Mouse (Mus musculus) heart, postnatal 0 days (tissue): ENCODE data around the gene Ush2a. TPM values are rescaled to one million over a fixed set of nuclear protein-coding genes. Genes with fewer than 3 reads are reported as not detected.

Source experiments
- ATAC-seq: fragments of 200-750 bp; cut with Nextera tagmentation; 2 replicates; pipeline ENCODE4 v1.8.0; 2017; ENCODE audit warnings: low read depth, moderate number of reproducible peaks, moderate library complexity; ENCODE audit not compliant: insufficient read depth
- DNase-seq: peaks from one replicate; pipeline ENCODE4 v3.0.0-alpha.2; 2016; ENCODE audit warnings: low spot score
- H3K27ac ChIP-seq: fragments of 300-500 bp; sonication (generic); 2 replicates; pipeline ENCODE4 v1.5.1; 2014; ENCODE audit warnings: low read depth, mild to moderate bottlenecking
- H3K27me3 ChIP-seq: fragments of 300-500 bp; sonication (generic); 2 replicates; pipeline ENCODE4 v1.6.1; 2014; ENCODE audit warnings: low read length, mixed read lengths; ENCODE audit not compliant: control insufficient read depth, insufficient read depth
- H3K36me3 ChIP-seq: fragments of 300-500 bp; sonication (generic); replicated peaks from 2 replicates; pipeline ENCODE4 v1.6.1; 2014; ENCODE audit warnings: low read length, mixed read lengths; ENCODE audit not compliant: control insufficient read depth, insufficient read depth
- H3K4me1 ChIP-seq: fragments of 300-500 bp; sonication (generic); 2 replicates; pipeline ENCODE4 v1.6.1; 2014; ENCODE audit warnings: antibody characterized with exemption; ENCODE audit not compliant: control insufficient read depth, insufficient read depth
- H3K4me2 ChIP-seq: fragments of 300-500 bp; sonication (generic); 2 replicates; pipeline ENCODE4 v1.6.1; 2014; ENCODE audit warnings: low read depth, mild to moderate bottlenecking, low read length, moderate library complexity
- H3K4me3 ChIP-seq: fragments of 300-500 bp; sonication (generic); 2 replicates; pipeline ENCODE4 v1.5.1; 2014; ENCODE audit warnings: low read depth, low read length
- H3K9ac ChIP-seq: fragments of 300-500 bp; sonication (generic); replicated peaks from 2 replicates; pipeline ENCODE4 v1.6.1; 2014; ENCODE audit warnings: low read depth, low read length, mixed read lengths
- H3K9me3 ChIP-seq: fragments of 300-500 bp; sonication (generic); replicated peaks from 2 replicates; pipeline ENCODE4 v1.6.1; 2016; ENCODE audit warnings: low read length; ENCODE audit not compliant: control insufficient read depth
- CTCF ChIP-seq: IDR thresholded peaks from 2 replicates; pipeline ENCODE4 v1.5.1; 2016; ENCODE audit warnings: antibody characterized with exemption, control low read depth, low read depth
- EP300 ChIP-seq: IDR thresholded peaks from 2 replicates; pipeline ENCODE4 v1.6.1; 2016; ENCODE audit warnings: antibody characterized with exemption, low read depth
- WGBS: fragments of 180-500 bp; shearing (Covaris S2); extraction: QIAGEN DNeasy Blood & Tissue Kit; methylation state at CpG from one replicate; pipeline ENCODE4 v1.1.7; 2014; 5-methylcytosine and 5-hydroxymethylcytosine counted together
- polyA plus RNA-seq: library from polyadenylated mRNA; unstranded; fragments of >200 nt; fragmentation: Nextera tagmentation; extraction: Ambion mirVana; gene quantifications from 2 replicates; pipeline ENCODE4 v1.2.1, GENCODE M21; 2015
- total RNA-seq: library from RNA; depleted of rRNA; stranded (reverse); fragments of >200 nt; gene quantifications from 2 replicates; pipeline ENCODE4 v1.2.3, GENCODE M21; 2014; ENCODE audit warnings: low replicate concordance

Gene Ush2a
- total and polyA plus RNA-seq, 2 experiments from 2014 or later, result 0.11 TPM; not detected in 1

- ATAC-seq, result no peak
- Histone ChIP-seq H3K27me3 (no peaks in the 10 kb centered on the region), H3K27ac (no peak overlapping the region), H3K36me3 (no peaks in the 10 kb centered on the region), H3K4me1 (peaks cover 7% of the 10 kb centered on the region; the same call in 1 of the 2 replicates), H3K4me2 (no peak overlapping the region), H3K9ac (no peak overlapping the region), H3K9me3 (no peaks in the 10 kb centered on the region), H3K4me3 (no peak overlapping the region)
- TF ChIP-seq EP300 (no peak), CTCF (no peak)
- 84% methylated on average over 12 of the region's 12 CpGs for WGBS
- DNase-seq, result no peak
Measured at GRCm38 (mm10) chr1:188656121-188656520, 394.3 kb downstream of the Ush2a start.

DNA sequence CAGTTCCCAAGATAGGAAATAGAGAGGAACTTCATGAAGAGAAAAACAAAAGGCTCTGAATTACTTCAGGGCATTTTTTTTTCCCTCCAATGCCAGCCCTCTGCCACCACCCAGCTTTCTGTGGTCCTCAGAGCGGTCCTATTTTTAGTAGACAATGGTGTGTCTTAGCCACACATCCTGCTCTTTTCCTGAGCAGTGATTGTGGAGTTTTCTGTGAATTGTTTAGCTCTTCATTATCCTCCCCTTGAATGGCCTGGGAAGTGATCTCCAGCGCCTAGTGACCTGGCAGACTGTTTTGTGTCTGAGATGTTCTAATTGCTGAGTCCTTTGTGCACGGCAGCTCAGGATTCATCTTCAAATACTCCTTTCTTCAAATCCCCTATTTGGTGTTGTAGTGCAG lies 397.3 kb downstream of the Ush2a start:
- no peak for TF ChIP-seq CTCF
- TF ChIP-seq EP300, result no peak
- Histone ChIP-seq H3K9ac (no peak overlapping the region), H3K27me3 (no peaks in the 10 kb centered on the region), H3K4me2 (no peak overlapping the region), H3K4me1 (peaks cover 14% of the 10 kb centered on the region; the same call in 1 of the 2 replicates), H3K27ac (no peak overlapping the region), H3K9me3 (no peaks in the 10 kb centered on the region), H3K4me3 (no peak overlapping the region), H3K36me3 (no peaks in the 10 kb centered on the region)
- no peak for ATAC-seq
- DNase-seq, result no peak
- 45% methylated on average over 3 of the region's 3 CpGs for WGBS

DNA sequence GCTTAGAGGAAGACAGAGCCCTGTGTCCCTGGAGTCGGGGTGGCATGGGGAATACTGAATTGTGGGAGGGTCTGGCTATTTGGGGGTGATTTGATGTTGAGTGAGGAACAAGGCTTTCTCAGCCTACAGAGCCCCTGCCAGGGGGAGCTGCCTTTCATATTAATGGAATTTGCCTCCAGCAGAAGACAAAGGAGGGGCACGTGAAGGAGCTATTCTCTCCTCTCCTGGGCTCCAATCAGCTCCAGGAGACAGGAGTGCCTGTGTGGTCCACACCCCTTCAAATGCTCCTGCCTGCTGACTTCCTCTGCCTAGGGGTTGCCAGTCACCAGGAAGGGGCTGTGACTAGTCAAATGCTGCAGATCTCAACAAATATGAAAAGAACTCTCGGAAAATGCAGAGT lies 398.5 kb downstream of the Ush2a start:
- H3K4me1 ChIP-seq, result peaks cover 14% of the 10 kb centered on the region; the same call in 1 of the 2 replicates
- H3K27me3 ChIP-seq, result no peaks in the 10 kb centered on the region
- H3K4me2 ChIP-seq, result peak overlapping the region; percentile 63
- H3K27ac ChIP-seq, result 0 out of 2 replicates have a peak overlapping the region, but pooled peaks have one; percentile 3
- H3K4me3 ChIP-seq, result peak overlapping the region; percentile 37
- H3K9me3 ChIP-seq, result no peaks in the 10 kb centered on the region
- H3K36me3 ChIP-seq, result no peaks in the 10 kb centered on the region
- H3K9ac ChIP-seq, result no peak overlapping the region
- no peak for ATAC-seq
- TF ChIP-seq EP300 (no peak), CTCF (no peak)
- peak; percentile 20 for DNase-seq
- WGBS, result 19% methylated on average over 3 of the region's 3 CpGs

DNA sequence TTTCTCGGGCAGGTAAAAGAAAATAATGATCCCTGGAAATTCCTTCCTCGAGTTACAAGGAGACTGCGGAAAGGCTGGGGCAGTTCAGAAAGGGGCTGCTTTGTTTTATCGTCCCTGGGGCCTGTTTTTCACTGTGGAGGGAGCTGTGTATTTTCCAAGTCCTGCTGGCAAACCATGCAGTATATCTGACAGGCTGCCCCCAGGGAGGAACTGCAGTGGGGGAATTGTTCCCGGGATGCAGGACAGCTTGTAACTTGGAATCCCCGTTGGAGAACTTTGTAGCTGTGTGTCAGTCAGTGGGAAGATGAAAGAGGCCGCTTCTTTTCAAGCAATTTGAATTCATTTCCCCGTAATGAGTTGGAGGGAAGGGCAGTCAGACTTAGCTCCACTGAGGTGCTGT lies 399.1 kb downstream of the Ush2a start:
- peak overlapping the region; percentile 63 for H3K4me2 ChIP-seq
- no peaks in the 10 kb centered on the region for H3K9me3 ChIP-seq
- peaks cover 14% of the 10 kb centered on the region; the same call in 1 of the 2 replicates for H3K4me1 ChIP-seq
- no peak for ATAC-seq
- no peak overlapping the region for H3K9ac ChIP-seq
- 7% methylated on average over 8 of the region's 8 CpGs for WGBS
- H3K27ac ChIP-seq, result 0 out of 2 replicates have a peak overlapping the region, but pooled peaks have one; percentile 3
- H3K27me3 ChIP-seq, result no peaks in the 10 kb centered on the region
- H3K4me3 ChIP-seq, result peak overlapping the region; percentile 37
- H3K36me3 ChIP-seq, result no peaks in the 10 kb centered on the region
- peak; percentile 11 for DNase-seq
- TF ChIP-seq EP300 (no peak), CTCF (no peak)

- H3K4me1 ChIP-seq, result no peaks in the 10 kb centered on the region
- WGBS, result 66% methylated on average over 8 of the region's 8 CpGs
- no peak for TF ChIP-seq EP300
- TF ChIP-seq CTCF, result no peak
- H3K4me3 ChIP-seq, result no peak overlapping the region
- no peaks in the 10 kb centered on the region for H3K9me3 ChIP-seq
- no peaks in the 10 kb centered on the region for H3K36me3 ChIP-seq
- ATAC-seq (no peak), DNase-seq (no peak)
- H3K9ac ChIP-seq, result no peak overlapping the region
- H3K27me3 ChIP-seq, result no peaks in the 10 kb centered on the region
- no peak overlapping the region for H3K27ac ChIP-seq
- H3K4me2 ChIP-seq, result no peak overlapping the region
Measured at GRCm38 (mm10) chr1:188667460-188667859, 405.6 kb downstream of the Ush2a start.

DNA sequence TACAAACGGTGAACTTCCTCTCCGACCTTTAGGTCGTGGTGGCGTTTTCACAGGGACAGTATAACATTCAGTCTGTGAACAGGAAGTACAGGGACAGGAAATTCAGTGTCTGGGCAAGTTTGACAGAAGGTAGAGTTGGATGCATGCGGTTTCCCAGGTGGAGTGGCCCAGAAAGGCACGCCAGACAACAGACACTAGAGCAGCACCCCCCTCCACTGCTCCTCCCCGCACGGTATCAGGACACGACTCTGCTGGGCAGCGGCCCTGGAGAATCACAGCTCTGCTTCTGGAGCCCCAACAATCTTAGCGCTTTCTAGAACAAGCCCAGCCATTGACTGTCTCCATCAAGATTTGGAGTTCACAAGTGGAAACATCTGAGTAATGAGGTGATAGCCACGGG lies 406.7 kb downstream of the Ush2a start:
- WGBS, result 55% methylated on average over 12 of the region's 12 CpGs
- no peak overlapping the region for H3K4me2 ChIP-seq
- ATAC-seq (no peak), DNase-seq (no peak)
- H3K27me3 ChIP-seq, result no peaks in the 10 kb centered on the region
- no peak overlapping the region for H3K9ac ChIP-seq
- H3K36me3 ChIP-seq, result no peaks in the 10 kb centered on the region
- H3K27ac ChIP-seq, result no peak overlapping the region
- H3K4me1 ChIP-seq, result no peaks in the 10 kb centered on the region
- H3K9me3 ChIP-seq, result no peaks in the 10 kb centered on the region
- no peak overlapping the region for H3K4me3 ChIP-seq
- TF ChIP-seq CTCF (no peak), EP300 (no peak)
